Mouse (Mus musculus): ENCODE measurements around the gene Fos. TPM values are rescaled to one million over a fixed set of nuclear protein-coding genes. Genes with fewer than 3 reads are reported as not detected.

The Fos gene
- polyA plus RNA-seq, 1 experiment from 2014 or later = 4.0 TPM

DNA sequence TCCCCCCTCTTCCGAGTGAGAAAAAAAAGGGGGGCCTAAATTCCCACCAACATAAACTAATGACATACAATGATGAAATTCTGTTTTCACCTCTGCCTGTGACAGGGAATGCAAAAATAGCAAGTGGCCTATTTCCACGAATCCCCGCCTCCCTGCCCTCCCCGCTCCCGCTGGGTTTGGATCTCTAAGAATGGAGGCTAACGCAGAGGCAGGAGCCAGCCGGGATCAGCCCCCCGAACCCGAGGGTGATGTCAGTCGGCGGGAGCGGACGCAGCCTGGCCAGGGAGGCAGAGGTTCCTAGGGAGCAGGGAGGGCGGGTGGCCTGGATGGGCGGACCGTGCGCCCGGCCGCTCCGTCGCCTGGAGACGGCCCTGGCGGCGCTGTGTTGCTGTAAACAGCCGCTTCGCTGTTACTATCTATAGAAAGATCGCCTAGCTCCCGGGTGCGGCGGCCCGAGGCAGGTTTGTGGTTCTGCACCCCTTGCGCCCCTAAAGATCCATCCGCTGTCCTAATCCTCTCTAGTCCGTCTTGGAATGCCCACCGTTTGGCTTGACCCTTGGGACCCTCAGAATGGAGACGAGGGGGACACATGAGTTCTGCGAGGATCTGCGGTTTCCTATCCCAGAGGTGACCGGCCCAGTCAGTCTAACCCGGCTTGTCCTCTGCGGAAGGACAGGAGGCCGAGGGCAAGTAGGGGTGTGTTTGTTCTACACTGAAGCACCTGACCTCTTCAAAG lies 1.6 kb upstream of the Fos start:
- Histone ChIP-seq H3K36me3 (ENCODE audit: control insufficient read depth, insufficient read depth, low read length) (no peaks in the 10 kb centered on the region), H3K4me2 (ENCODE audit: low read depth, low read length) (peak overlapping the region; percentile 100), H3K9me3 (ENCODE audit: control insufficient read depth, low read length) (no peaks in the 10 kb centered on the region), H3K27ac (ENCODE audit: low read depth, low read length) (peak overlapping the region; percentile 39; the same call in 1 of the 2 replicates), H3K4me3 (ENCODE audit: low read depth, low read length) (peak overlapping the region; percentile 36), H3K4me1 (ENCODE audit: control insufficient read depth, insufficient read depth, low read length) (peaks cover 20% of the 10 kb centered on the region; the same call in 1 of the 2 replicates), H3K27me3 (ENCODE audit: control insufficient read depth, insufficient read depth, low read length) (peaks cover 9% of the 10 kb centered on the region), H3K9ac (replicated peaks; ENCODE audit: low read depth, low read length) (peak overlapping the region; percentile 53)
- peak; percentile 35 for ATAC-seq (ENCODE audit: low read depth)
- WGBS = under 1% methylated on average over 39 of the region's 42 CpGs

GRCm38 (mm10) chr12:85472656-85473410 lies 857 bp upstream of the Fos start:
- Histone ChIP-seq H3K36me3 (ENCODE audit: control insufficient read depth, insufficient read depth, low read length) (no peaks in the 10 kb centered on the region), H3K4me3 (ENCODE audit: low read depth, low read length) (peak overlapping the region; percentile 50), H3K27me3 (ENCODE audit: control insufficient read depth, insufficient read depth, low read length) (peaks cover 9% of the 10 kb centered on the region), H3K9ac (replicated peaks; ENCODE audit: low read depth, low read length) (peak overlapping the region; percentile 53), H3K27ac (ENCODE audit: low read depth, low read length) (0 out of 2 replicates have a peak overlapping the region, but pooled peaks have one; percentile 39), H3K4me2 (ENCODE audit: low read depth, low read length) (peak overlapping the region; percentile 100), H3K9me3 (ENCODE audit: control insufficient read depth, low read length) (no peaks in the 10 kb centered on the region), H3K4me1 (ENCODE audit: control insufficient read depth, insufficient read depth, low read length) (peaks cover 20% of the 10 kb centered on the region; the same call in 1 of the 2 replicates)
- under 1% methylated on average over 22 of the region's 23 CpGs for WGBS
- no peak for ATAC-seq (ENCODE audit: low read depth)

DNA sequence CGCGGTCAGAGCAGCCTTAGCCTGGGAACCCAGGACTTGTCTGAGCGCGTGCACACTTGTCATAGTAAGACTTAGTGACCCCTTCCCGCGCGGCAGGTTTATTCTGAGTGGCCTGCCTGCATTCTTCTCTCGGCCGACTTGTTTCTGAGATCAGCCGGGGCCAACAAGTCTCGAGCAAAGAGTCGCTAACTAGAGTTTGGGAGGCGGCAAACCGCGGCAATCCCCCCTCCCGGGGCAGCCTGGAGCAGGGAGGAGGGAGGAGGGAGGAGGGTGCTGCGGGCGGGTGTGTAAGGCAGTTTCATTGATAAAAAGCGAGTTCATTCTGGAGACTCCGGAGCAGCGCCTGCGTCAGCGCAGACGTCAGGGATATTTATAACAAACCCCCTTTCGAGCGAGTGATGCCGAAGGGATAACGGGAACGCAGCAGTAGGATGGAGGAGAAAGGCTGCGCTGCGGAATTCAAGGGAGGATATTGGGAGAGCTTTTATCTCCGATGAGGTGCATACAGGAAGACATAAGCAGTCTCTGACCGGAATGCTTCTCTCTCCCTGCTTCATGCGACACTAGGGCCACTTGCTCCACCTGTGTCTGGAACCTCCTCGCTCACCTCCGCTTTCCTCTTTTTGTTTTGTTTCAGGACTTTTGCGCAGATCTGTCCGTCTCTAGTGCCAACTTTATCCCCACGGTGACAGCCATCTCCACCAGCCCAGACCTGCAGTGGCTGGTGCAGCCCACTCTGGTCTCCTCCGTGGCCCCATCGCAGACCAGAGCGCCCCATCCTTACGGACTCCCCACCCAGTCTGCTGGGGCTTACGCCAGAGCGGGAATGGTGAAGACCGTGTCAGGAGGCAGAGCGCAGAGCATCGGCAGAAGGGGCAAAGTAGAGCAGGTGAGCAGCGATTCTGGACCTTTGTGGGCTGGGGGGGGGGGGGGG lies 875 bp downstream of the Fos start:
- Histone ChIP-seq H3K4me3 (ENCODE audit: low read depth, low read length) (peak overlapping the region; percentile 50), H3K27ac (ENCODE audit: low read depth, low read length) (peak overlapping the region; percentile 61; the same call in 1 of the 2 replicates), H3K9me3 (ENCODE audit: control insufficient read depth, low read length) (no peaks in the 10 kb centered on the region), H3K4me2 (ENCODE audit: low read depth, low read length) (peak overlapping the region; percentile 100), H3K27me3 (ENCODE audit: control insufficient read depth, insufficient read depth, low read length) (peaks cover 9% of the 10 kb centered on the region), H3K36me3 (ENCODE audit: control insufficient read depth, insufficient read depth, low read length) (no peaks in the 10 kb centered on the region), H3K4me1 (ENCODE audit: control insufficient read depth, insufficient read depth, low read length) (peaks cover 20% of the 10 kb centered on the region; the same call in 1 of the 2 replicates), H3K9ac (replicated peaks; ENCODE audit: low read depth, low read length) (peak overlapping the region; percentile 56)
- WGBS = under 1% methylated on average over 49 of the region's 49 CpGs
- ATAC-seq (ENCODE audit: low read depth) = no peak

GRCm38 (mm10) chr12:85475232-85475919 lies 1.7 kb downstream of the Fos start:
- no peak overlapping the region for H3K27ac ChIP-seq (ENCODE audit: low read depth, low read length)
- H3K27me3 ChIP-seq (ENCODE audit: control insufficient read depth, insufficient read depth, low read length) = peaks cover 9% of the 10 kb centered on the region
- no peaks in the 10 kb centered on the region for H3K9me3 ChIP-seq (ENCODE audit: control insufficient read depth, low read length)
- H3K4me3 ChIP-seq (ENCODE audit: low read depth, low read length) = peak overlapping the region; percentile 50
- H3K4me1 ChIP-seq (ENCODE audit: control insufficient read depth, insufficient read depth, low read length) = peaks cover 20% of the 10 kb centered on the region; the same call in 1 of the 2 replicates
- ATAC-seq (ENCODE audit: low read depth) = no peak
- peak overlapping the region; percentile 100 for H3K4me2 ChIP-seq (ENCODE audit: low read depth, low read length)
- no peaks in the 10 kb centered on the region for H3K36me3 ChIP-seq (ENCODE audit: control insufficient read depth, insufficient read depth, low read length)
- 11% methylated on average over 13 of the region's 16 CpGs for WGBS
- H3K9ac ChIP-seq (replicated peaks; ENCODE audit: low read depth, low read length) = no peak overlapping the region; the same call in 1 of the 2 replicates

DNA sequence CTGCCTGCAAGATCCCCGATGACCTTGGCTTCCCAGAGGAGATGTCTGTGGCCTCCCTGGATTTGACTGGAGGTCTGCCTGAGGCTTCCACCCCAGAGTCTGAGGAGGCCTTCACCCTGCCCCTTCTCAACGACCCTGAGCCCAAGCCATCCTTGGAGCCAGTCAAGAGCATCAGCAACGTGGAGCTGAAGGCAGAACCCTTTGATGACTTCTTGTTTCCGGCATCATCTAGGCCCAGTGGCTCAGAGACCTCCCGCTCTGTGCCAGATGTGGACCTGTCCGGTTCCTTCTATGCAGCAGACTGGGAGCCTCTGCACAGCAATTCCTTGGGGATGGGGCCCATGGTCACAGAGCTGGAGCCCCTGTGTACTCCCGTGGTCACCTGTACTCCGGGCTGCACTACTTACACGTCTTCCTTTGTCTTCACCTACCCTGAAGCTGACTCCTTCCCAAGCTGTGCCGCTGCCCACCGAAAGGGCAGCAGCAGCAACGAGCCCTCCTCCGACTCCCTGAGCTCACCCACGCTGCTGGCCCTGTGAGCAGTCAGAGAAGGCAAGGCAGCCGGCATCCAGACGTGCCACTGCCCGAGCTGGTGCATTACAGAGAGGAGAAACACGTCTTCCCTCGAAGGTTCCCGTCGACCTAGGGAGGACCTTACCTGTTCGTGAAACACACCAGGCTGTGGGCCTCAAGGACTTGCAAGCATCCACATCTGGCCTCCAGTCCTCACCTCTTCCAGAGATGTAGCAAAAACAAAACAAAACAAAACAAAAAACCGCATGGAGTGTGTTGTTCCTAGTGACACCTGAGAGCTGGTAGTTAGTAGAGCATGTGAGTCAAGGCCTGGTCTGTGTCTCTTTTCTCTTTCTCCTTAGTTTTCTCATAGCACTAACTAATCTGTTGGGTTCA lies 2.5 kb downstream of the Fos start:
- Histone ChIP-seq H3K27ac (ENCODE audit: low read depth, low read length) (no peak overlapping the region), H3K4me2 (ENCODE audit: low read depth, low read length) (peak overlapping the region; percentile 100; the same call in 1 of the 2 replicates), H3K4me1 (ENCODE audit: control insufficient read depth, insufficient read depth, low read length) (peaks cover 20% of the 10 kb centered on the region; the same call in 1 of the 2 replicates), H3K4me3 (ENCODE audit: low read depth, low read length) (no peak overlapping the region), H3K27me3 (ENCODE audit: control insufficient read depth, insufficient read depth, low read length) (peaks cover 9% of the 10 kb centered on the region), H3K9me3 (ENCODE audit: control insufficient read depth, low read length) (no peaks in the 10 kb centered on the region), H3K36me3 (ENCODE audit: control insufficient read depth, insufficient read depth, low read length) (no peaks in the 10 kb centered on the region), H3K9ac (replicated peaks; ENCODE audit: low read depth, low read length) (no peak overlapping the region)
- 30% methylated on average over 23 of the region's 23 CpGs for WGBS
- ATAC-seq (ENCODE audit: low read depth) = no peak

DNA sequence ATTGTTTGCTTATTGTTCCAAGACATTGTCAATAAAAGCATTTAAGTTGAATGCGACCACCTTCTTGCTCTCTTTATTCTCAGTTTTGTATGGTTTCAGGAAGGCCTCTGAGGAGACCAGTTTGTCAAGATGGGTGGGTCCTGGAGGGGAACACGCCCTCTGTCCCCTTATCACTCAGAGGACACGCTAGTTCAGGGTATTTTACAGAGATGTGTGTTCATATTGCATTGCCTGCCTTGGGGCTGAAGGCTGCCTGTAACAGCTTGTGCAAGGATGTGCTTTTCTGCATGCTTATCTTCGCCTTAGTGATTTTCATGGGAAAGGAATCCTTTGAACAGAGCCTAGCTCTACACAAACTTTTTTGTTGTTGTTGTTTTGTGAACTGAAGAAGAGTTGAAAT lies 3.5 kb downstream of the Fos start:
- 73% methylated on average over 4 of the region's 4 CpGs for WGBS
- no peaks in the 10 kb centered on the region for H3K36me3 ChIP-seq (ENCODE audit: control insufficient read depth, insufficient read depth, low read length)
- H3K4me3 ChIP-seq (ENCODE audit: low read depth, low read length) = no peak overlapping the region
- H3K9ac ChIP-seq (replicated peaks; ENCODE audit: low read depth, low read length) = no peak overlapping the region
- H3K9me3 ChIP-seq (ENCODE audit: control insufficient read depth, low read length) = no peaks in the 10 kb centered on the region
- H3K4me1 ChIP-seq (ENCODE audit: control insufficient read depth, insufficient read depth, low read length) = peaks cover 20% of the 10 kb centered on the region; the same call in 1 of the 2 replicates
- H3K27ac ChIP-seq (ENCODE audit: low read depth, low read length) = no peak overlapping the region
- peaks cover 9% of the 10 kb centered on the region for H3K27me3 ChIP-seq (ENCODE audit: control insufficient read depth, insufficient read depth, low read length)
- no peak overlapping the region for H3K4me2 ChIP-seq (ENCODE audit: low read depth, low read length)
- ATAC-seq (ENCODE audit: low read depth) = no peak

GRCm38 (mm10) chr12:85477804-85478203 lies 4.1 kb downstream of the Fos start:
- Histone ChIP-seq H3K4me1 (ENCODE audit: control insufficient read depth, insufficient read depth, low read length) (peaks cover 18% of the 10 kb centered on the region; the same call in 1 of the 2 replicates), H3K27ac (ENCODE audit: low read depth, low read length) (no peak overlapping the region), H3K36me3 (ENCODE audit: control insufficient read depth, insufficient read depth, low read length) (no peaks in the 10 kb centered on the region), H3K9me3 (ENCODE audit: control insufficient read depth, low read length) (no peaks in the 10 kb centered on the region), H3K4me3 (ENCODE audit: low read depth, low read length) (no peak overlapping the region), H3K9ac (replicated peaks; ENCODE audit: low read depth, low read length) (no peak overlapping the region), H3K4me2 (ENCODE audit: low read depth, low read length) (no peak overlapping the region), H3K27me3 (ENCODE audit: control insufficient read depth, insufficient read depth, low read length) (peaks cover 9% of the 10 kb centered on the region)
- no peak for ATAC-seq (ENCODE audit: low read depth)
- WGBS = 67% methylated on average over 3 of the region's 3 CpGs

All from neural tube, embryonic 14.5 days (tissue).